Mouse (Mus musculus) ZHBTc4 (cell line): Measurements from ENCODE around the gene Chrng.

ENCODE experiments used
- DNase-seq: peaks from one replicate; pipeline ENCODE4 v3.0.0-alpha.2; 2011; ENCODE audit warnings: low read depth, low spot score

Gene Chrng

DNA sequence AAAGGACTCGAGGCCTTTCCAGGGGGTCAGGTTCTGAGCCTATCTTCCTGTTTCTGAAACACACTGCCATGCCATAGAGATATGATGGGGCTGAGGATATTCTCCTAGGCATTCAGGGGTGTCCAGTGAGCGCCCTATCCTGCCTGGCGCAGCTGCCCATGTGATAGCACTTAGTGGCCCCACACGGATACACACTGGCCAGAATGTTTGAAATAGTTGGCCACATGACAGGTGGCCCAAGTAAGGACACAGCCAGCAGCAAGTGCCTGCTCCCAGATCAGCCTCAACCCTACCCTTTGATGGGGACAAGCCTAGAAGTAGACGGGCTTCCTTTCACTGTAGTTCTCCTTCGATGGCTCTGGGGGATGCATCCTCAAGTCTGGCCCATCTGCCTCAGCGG lies at the start of gene Chrng:
Gene Chrng, plus strand, starts transcription at position 193 of the 400 bp plus-strand sequence.
- DNase-seq: no peak

DNA sequence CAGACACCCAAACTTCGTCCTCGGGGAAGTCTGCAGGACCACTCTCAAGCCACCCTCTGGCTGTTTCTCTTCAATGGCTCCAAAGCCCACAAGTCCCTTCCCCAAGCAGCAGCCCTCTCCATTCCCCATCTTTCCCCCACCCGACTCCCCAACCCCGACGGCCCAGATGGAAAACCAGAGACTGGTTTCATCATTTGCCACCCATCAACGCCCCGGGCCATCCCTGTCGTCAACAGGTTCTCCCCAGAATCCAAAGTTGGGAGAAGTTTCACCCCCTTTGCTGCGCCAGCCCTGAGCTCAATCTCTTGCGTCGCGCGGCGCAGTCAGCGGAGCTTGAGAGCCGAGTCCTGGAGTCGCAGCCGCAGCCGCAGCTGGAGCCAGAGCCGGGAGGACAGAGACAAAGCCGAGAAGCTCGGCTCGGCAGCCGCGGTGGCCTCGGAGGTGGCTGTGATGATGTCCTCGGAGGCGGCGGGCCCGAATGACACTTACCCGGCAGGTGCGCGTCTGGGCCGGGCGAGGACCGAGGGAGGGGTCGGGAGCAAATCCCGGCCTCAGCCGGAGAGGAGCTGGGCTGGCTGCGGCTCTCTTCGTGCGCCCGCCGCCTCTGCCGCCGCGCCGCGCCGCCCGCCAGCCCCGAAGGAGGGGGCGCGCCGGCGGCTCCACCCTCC lies 48.8 kb upstream of the Chrng start:
- DNase-seq: peak; percentile 71

DNA sequence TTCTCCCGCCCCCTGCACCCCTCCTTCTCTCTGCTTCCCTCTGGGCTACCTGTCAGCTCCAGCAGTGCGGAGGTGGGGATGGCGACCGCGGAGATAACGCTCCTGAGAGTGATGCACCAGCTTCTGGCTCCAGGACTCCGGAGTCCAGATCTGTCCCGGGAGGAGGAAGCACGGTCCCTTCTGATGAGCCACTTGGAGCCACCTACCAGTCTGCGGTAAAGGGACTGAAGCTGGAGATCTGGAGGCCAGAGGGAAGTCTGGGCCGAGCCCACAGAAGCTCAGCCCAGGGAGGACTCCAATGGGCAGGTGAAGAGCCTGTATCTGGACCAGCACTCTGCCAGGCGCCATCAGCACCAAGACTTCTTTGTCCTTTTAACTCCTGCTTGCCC lies 48.3 kb upstream of the Chrng start, which contains the start of gene Ecel1:
Gene Ecel1, minus strand, starts transcription at position 323 of the 389 bp plus-strand sequence.
- peak; percentile 52 for DNase-seq

DNA sequence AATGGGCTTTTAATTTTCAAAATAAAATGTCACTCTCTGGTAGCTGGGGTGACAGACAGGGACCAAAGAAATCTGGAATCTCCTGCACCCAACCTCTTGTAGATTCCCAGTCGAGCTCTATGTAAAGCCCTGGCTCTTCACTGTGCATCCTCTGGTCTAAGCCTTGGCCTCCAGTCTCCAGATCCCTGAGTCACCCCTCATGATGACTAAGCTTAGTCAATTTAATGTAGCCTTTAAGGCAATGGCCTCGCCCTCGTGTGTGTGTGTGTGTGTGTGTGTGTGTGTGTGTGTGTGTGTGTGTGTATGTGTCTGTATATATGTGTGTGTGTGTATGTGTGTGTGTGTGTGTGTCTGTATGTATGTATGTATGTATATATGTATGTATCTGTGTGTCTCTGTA lies 45.1 kb upstream of the Chrng start:
- no peak for DNase-seq

DNA sequence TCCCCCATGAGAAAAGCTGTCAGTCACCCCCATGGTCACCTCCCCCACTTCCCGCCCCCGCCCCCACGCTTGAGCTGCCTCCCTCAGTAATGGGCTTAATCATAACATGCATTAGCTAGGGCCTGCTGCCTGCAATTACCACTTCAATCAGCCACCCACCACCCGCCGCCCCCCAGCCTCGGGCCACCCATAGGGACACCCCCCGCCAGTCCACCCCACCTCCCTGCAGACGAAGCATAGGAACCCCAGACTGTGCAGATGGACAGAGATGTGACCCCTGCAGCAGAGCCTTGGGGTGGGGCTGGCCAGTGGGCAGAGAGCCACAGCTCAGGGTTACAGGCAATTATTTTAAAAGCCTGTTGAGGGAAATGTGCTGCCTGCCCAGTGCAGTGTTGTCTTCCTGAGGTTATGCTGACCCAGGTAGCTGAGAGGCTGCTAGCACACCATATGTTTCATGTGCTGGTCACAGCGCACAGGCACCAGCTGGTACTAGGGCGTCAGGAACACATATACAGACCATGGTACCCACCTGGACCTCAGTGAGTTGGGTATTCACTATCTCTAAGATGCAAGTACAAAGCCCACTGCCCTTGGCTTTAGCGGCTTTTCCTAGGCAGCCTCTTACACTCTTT lies 40.2 kb upstream of the Chrng start:
- DNase-seq: no peak

DNA sequence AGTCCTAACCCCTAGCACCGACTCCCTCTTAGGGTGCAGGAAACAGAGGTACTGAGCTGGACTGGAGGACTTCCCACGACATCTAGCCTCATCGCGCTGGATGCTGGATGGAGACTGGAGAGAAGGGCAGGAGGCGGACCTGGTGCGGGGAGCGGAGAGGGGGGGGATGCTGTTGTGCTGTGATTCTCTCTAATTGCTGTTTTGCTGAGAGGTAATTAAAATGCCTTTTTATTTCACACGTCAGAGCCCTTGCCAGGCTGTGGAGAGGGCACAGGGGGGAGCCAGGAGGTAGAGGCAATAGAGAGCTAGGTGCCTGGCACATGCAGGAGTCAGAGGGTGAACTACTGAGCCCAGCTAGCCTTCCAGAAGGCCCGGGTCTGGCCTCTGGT lies 39.7 kb upstream of the Chrng start:
- no peak for DNase-seq

DNA sequence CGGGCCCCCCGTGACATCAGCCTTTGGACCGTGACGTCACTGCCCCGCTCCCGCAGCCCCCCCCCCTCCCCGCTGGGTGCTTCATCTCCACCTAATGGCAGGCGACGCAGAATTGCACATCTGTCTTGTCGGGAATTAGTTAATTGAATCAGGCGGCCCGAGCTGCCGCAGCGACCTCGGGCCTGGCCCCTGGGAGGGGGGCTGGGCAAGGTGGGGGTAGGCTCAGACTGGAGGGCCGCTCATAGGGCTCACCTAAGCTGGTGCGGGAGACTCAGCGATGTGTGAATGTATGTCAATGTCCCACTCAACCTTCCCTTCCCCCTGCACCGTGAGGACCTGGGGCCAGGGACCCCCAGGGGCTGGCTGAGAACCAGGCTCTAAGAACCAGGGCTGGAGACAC lies 34.0 kb upstream of the Chrng start:
- no peak for DNase-seq

DNA sequence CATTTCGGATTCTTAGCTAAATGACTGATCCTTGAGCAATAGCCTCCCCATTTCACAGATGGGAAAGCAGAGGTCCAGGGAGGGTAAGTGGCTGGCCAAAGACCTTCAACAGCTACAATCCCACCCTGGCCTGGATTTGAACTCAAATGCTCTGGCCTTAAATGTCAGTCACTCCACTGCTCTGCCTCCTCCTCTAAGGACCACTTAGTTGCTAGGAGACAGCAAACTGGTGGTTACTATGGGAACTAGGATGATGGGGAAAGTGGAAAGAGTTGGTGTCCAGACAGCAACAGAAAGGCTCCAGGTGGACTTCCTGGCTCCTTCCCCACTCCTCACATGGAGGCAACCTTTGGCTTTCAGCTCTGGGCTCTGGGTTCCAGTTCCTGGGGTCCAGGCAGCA lies 33.1 kb upstream of the Chrng start:
- DNase-seq: no peak

DNA sequence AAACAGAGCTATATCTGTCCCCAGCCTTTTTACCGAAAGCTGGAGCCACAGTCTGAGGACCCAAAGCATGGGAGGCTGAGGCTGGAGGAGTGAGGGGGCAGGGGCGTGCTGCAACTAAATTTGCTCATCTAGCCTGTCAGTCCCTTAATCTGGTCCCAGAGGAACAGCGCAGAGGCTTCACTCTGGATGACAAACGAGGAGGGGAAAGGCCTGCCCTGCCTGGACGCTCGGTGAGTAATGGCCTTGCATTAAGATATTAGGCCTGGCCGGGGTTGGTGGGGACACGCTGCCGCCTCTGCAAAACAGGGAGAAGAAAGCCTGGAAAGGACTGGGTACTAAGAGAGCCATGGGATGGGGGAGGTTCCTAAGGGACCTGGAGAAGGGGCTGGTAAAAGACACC lies 32.1 kb upstream of the Chrng start:
- no peak for DNase-seq

DNA sequence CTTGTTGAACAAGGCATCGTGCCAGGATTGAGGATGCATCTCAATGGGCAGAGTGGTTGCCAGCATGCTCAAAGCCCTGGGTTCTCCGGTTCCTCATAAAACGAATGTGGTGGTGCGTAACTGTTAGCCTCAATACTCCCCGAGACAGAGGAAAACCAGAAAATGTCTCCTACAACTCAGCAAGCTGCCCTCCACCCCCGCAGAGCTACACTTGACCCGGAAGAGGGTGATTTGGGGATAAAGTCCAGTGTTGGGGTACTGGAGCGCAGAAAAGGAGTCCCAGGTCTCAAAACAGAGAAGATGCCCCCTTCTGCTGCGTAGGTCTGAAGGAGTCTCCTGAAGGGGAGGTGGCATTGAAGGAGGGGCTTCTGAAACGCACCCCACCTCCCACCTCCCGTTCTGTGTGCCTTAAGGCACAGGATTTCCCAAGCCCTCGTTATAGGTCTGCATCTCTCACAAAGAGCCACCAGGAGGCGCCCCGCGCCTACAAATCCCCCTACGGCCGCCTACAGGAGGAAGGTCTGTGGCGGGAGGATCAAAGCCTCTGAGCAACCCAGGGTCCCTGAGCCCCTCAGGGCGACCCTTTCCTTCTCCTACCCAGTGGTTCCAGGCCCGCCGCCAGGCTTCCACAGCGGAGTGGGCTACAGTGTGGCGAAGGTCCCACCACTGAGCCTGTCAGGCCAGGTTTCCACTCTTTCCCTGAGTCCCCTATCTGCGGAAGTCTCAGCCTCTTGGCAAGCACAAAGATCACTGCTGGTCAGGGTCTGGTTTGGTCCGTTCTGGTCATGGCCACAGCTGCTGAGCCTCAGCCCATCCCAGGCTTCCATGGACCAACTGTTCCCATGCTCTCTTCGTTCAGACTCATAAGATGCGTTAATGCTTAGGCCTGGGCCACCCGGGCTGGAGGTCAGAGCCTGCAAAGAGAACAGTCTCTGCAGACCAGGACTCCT lies 30.2 kb upstream of the Chrng start:
- peak; percentile 89 for DNase-seq

DNA sequence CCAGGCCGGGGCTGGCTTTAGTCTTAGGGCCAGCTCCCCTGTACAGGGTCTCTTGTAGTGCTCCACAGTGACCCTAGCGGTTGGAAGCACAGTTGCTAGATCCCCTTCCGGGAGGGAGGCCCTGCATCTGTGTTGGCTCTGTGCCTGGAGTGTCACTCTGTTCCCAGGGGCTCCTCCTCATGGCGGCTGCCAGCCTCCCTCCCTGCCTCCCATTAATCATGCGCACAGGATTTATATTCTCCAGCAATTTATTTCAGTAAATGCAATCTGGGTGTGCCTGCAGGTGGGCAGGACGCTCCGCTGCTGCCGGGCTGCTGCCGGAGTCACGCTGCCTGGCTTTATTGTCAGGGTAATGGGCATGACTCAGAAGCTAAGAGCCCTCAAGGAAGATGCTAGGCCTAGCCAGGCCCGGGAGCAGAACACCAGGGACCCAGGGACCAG lies 28.6 kb upstream of the Chrng start:
- peak; percentile 81 for DNase-seq

DNA sequence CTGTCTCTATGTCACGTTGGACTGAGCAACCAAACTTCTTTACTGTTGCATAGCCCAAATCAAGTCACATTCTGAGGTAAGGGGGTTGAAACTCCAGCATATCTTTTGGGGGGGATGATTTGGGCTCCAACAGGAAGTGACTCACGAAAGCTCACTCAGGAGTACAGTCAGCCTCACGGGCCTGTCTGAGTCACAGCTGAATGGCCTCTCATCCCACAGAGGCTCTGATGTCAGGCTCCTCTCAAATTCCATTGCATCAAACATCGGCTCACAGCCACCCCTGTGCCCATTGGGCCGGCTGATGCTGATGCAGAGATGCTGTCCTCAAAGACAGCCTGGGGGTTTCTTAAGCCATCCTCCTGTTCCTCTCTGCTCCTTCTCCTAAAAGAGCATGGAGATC lies 23.6 kb upstream of the Chrng start:
- no peak for DNase-seq

DNA sequence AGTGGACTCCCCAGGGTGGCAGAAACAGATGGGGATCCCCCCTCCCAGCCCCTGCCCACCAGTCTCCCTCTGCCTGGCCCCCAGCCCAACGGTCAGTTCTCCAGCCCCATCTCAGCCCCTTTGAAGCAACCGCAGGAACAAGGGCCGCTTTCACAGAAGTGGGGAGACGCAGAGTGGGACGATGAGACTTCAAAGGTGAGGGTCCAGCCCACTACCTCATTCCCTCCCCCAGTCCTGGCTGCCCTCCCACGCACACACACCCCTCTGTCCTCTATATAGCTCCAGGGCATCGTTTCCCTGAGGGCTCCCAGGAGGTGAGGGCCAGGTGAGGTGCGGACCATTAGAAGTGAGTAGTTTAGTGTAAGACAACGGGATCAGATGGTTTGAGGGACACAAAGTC lies 21.4 kb upstream of the Chrng start, which contains the start of gene Prss56:
Gene Prss56, plus strand, starts transcription at position 301 of the 400 bp plus-strand sequence.
- DNase-seq: no peak

DNA sequence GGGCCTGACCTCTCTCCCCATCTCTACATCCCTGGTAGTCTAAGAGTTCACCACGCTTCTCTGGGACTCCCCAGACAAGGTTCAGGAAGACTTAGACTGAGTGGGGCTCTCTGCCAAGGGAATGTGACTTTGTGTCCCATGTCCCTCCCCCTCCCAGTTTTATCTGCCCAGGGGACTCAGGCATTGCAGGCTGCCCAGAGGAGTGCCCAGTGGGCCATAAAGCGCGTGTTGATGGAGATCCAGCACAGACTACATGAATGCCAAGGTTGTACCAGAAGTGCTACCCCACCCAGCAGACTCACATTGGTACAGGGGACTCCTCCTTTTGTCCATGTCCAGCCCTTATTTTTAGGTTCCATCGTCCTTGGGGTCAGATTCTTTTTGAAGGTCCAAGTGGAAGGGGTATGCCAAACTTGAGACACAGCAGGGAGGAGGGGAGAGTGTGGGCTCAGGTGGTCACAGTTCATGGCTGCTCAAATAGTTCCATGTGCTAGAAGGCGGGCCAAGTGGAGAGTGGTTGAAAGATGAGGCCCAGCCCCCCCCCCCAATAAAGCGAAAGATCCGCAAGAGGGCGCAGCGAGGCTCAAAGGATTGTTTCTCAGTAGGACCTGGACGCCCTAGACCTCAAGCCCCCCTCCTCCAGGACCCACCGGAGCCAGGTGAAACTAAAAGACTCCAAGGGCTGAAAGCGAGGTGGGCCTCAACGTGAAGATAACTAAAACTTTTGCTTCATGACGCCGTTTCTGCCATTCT lies 20.3 kb upstream of the Chrng start:
- DNase-seq: peak; percentile 78

DNA sequence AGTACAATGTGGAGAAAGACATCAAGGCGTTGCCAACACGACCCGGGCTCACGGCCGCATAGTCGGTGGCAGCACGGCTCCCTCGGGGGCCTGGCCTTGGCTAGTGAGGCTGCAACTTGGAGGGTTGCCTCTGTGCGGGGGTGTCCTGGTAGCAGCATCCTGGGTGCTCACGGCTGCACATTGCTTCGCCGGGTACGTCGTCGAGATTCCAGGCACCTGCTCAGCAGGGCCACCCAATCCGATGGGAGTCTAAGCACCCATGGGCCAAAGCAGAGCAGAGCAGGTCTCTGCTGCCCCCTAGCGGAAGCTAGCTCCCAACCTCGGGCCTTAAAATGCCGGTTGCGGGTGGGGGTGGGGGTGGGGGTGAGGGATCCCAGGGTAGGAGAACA lies 19.7 kb upstream of the Chrng start:
- DNase-seq: peak; percentile 90

DNA sequence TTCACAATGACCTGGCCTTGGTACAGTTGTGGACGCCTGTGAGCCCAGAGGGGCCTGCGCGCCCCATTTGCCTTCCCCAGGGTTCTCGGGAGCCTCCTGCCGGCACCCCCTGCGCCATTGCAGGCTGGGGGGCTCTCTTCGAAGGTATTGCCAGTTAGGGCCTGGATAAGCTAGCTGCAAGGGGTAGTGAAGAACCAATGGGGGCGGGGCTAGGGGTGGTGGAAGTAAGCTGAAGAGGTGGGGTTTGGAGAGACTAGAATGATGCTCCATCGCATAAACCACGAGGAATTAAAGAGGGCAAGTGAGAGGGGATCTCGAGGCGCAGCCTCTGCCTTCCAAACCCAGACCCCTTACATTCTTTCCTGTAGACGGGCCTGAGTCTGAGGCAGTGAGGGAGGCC lies 18.9 kb upstream of the Chrng start:
- DNase-seq: peak; percentile 62

DNA sequence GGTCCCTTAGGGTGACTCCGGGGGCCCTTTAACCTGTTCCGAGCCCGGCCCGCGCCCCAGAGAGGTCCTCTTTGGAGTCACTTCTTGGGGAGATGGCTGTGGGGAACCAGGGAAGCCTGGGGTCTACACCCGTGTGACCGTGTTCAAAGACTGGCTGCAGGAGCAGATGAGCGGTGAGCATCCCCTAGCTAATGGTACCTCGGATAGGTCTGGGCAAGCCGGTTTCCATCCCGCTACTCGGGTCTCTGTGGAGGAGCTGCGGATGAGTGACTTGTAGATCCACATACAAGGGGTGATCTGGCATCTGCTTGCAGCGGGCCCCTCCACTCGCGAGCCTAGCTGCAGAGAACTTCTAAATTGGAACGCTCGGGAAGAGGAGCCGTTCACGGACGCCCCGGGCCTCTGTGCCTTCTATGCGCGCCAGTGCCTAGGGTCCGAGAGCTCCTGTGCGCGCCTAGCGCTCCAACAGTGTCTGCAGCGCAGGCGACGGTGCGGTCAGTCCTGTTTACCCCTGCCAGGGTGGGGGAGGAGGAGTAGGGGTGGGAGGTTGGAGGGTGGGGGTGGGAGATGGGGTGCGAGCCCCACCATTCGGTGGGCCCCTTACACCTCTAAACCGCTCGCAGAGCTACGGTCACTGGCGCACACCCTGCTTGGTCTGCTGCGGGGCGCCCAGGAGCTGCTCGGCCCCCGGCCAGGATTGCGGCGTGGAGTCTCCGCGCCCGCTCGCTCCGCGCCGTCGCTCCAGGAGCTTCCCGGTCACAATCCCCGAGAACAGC lies 18.0 kb upstream of the Chrng start:
- peak; percentile 57 for DNase-seq

DNA sequence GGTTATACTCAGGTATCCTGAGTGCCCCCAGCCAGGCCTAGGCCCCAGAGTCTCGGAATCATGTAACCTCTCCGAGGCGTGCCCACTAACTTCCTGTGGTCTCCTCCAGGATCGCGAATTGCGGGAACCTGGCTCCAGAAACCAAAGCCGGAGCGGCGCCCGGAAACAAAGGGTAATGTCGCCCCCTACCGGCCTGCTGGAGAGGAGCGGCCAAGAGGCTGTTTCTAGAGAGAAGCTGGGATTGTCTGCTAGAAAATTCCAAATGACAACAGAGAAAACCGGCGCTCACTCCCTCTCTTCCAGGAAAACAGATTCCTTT lies 17.5 kb upstream of the Chrng start:
- DNase-seq: peak; percentile 88

DNA sequence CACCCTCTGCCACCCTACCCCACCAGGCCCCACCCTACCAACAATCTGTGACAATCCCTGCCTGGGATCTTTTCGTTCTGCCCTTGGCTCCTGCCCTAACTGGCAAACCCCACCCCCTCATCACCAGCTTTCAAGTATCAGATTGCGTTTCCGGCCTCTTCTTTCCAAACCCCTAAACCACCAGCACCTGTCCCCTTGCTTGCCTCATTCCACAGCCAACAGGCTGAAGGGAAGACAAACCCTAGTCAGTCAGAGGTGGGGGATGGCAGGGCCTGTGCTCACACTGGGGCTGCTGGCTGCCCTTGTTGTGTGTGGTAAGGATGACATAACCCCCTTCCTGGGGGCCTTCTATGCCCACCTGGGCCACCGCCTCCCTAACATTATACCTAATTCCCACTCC lies 14.0 kb upstream of the Chrng start, which contains the start of gene Chrnd:
Gene Chrnd, plus strand, starts transcription at position 179 of the 400 bp plus-strand sequence.
- peak; percentile 46 for DNase-seq

DNA sequence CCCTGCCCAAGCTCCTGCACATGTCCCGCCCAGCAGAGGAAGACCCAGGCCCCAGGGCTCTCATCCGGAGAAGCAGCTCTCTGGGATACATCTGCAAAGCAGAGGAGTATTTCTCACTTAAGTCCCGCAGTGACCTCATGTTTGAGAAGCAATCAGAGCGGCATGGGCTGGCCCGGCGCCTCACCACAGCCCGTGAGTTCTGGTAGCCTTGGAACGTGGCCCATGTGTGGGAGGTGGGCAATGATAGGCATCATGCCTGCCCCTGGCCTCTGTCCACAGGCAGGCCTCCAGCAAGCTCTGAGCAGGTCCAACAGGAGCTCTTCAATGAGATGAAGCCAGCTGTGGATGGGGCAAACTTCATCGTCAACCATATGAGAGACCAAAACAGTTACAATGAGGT lies 7.2 kb upstream of the Chrng start:
- DNase-seq: no peak
